Mouse (Mus musculus) ES-Bruce4 (cell line): ENCODE measurements around the gene Fuz. TPM values are rescaled to one million over a fixed set of nuclear protein-coding genes. Genes with fewer than 3 reads are reported as not detected.

Source experiments
- H3K27ac ChIP-seq: 2 replicates; pipeline ENCODE4 v1.5.1; 2012; ENCODE audit warnings: low read length, inconsistent platforms; ENCODE audit not compliant: insufficient read depth
- H3K27me3 ChIP-seq: 2 replicates; pipeline ENCODE4 v1.6.1; 2012; ENCODE audit warnings: mild to moderate bottlenecking, low read length, inconsistent platforms; ENCODE audit not compliant: control insufficient read depth, poor library complexity, insufficient read depth, severe bottlenecking
- H3K36me3 ChIP-seq: 2 replicates; pipeline ENCODE4 v1.6.1; 2012; ENCODE audit warnings: inconsistent platforms, mild to moderate bottlenecking, low read length, moderate library complexity; ENCODE audit not compliant: control insufficient read depth, poor library complexity, insufficient read depth, severe bottlenecking
- H3K4me1 ChIP-seq: one replicate; pipeline ENCODE4 v1.8.1; 2011; ENCODE audit warnings: low read length; ENCODE audit not compliant: control insufficient read depth, insufficient read depth
- H3K4me3 ChIP-seq: 2 replicates; pipeline ENCODE4 v1.5.1; 2011; ENCODE audit warnings: low read depth, mild to moderate bottlenecking, low read length
- H3K9ac ChIP-seq: 2 replicates; pipeline ENCODE4 v1.6.1; 2012; ENCODE audit warnings: low read depth, mild to moderate bottlenecking, inconsistent platforms; ENCODE audit not compliant: poor library complexity, severe bottlenecking
- H3K9me3 ChIP-seq: replicated peaks from 2 replicates; pipeline ENCODE4 v1.6.1; 2012; ENCODE audit warnings: mild to moderate bottlenecking, low read length, inconsistent platforms; ENCODE audit not compliant: control insufficient read depth, poor library complexity, insufficient read depth, severe bottlenecking
- CTCF ChIP-seq: IDR thresholded peaks from one replicate; pipeline ENCODE4 v1.8.1; 2011; ENCODE audit warnings: low read depth, low read length
- EP300 ChIP-seq: IDR thresholded peaks from 2 replicates; pipeline ENCODE4 v1.6.1; 2011; ENCODE audit warnings: low read depth, low read length; ENCODE audit not compliant: insufficient read depth
- POLR2A ChIP-seq: IDR thresholded peaks from one replicate; pipeline ENCODE4 v1.8.1; 2011; ENCODE audit warnings: low read length; ENCODE audit not compliant: insufficient read depth
- polyA plus RNA-seq: library from polyadenylated mRNA; stranded (reverse); fragments of >200 nt; gene quantifications from 2 replicates; pipeline ENCODE4 v1.2.4, GENCODE M21; 2011; ENCODE audit warnings: low read depth; ENCODE audit not compliant: missing spikeins, insufficient read depth, insufficient read length

Gene Fuz
- polyA plus RNA-seq, 1 experiment, result 15.5 TPM

DNA sequence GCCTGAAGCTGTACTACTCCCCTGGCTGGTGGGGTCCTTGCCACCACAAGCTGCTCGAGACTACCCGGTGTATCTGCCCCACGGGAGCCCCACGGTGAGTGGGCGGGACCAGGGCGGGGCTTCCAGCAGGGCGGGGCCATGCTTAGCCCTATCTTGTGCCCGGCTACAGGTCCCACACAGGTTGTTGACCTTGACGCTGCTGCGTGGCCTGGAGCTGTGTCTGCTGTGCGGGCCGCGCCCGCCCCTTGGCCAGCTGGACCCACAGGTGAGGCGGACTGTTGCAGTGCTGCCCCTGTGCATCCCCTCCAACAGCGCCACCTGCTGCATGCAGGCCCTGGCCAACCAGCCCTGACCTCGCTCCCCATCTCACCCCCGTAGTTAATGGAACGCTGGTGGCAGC lies 2.7 kb downstream of the Fuz start:
- TF ChIP-seq POLR2A (no peak), EP300 (0 out of 2 replicates have a peak, but pooled peaks have one; percentile 58), CTCF (peak; percentile 86)
- Histone ChIP-seq H3K9ac (no peak overlapping the region), H3K27me3 (no peaks in the 10 kb centered on the region), H3K36me3 (no peaks in the 10 kb centered on the region), H3K27ac (peak overlapping the region; percentile 24), H3K9me3 (no peaks in the 10 kb centered on the region), H3K4me1 (no peaks in the 10 kb centered on the region), H3K4me3 (peak overlapping the region; percentile 3; the same call in 1 of the 2 replicates)

DNA sequence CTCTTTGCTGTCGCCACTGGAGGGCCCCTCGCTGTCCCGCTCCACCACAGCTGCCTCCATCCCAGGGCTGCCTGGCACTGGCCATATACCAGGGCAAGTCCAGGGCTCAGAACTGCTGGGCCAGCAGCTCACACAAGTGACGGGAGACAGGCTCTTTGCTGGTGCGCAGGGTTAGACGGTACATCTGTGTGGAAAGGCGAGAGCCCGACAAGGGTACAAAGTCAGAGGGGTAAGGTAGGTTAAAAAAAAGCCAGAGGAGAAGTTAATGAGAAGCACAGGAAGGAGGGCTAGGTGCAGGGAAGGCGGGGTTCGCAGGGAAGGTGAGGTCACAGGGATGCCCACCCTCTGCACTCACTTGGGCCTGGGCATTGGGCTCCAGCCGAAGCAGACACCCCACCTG lies 4.8 kb downstream of the Fuz start:
- no peaks in the 10 kb centered on the region for H3K4me1 ChIP-seq
- TF ChIP-seq POLR2A (no peak), EP300 (no peak), CTCF (no peak)
- H3K36me3 ChIP-seq, result no peaks in the 10 kb centered on the region
- no peaks in the 10 kb centered on the region for H3K9me3 ChIP-seq
- H3K27me3 ChIP-seq, result no peaks in the 10 kb centered on the region
- no peak overlapping the region for H3K4me3 ChIP-seq
- H3K27ac ChIP-seq, result no peak overlapping the region
- H3K9ac ChIP-seq, result no peak overlapping the region

DNA sequence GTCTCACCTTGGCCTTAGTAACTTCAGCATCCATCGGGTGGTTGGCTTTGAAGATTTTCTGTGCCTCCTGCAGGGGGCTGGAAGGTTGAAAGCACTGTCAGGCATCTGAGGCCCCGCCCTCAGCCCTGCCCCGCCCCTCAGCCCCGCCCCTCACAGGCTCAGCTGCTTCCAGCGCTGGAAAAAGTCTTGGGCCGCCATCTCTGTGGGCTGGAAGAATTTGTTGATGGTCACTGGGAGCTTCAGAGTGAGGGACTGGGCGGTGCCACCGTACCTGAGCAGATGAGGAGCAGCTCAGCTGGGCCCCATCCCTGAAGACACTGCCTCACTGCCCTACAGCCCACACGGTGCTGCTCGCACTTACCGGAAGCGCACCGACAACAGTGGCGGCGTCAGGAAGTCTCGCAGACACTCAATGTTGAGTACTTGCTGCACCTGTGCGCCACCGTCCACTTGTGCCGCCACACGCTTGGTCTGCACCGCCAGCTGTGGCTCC lies 5.4 kb downstream of the Fuz start:
- TF ChIP-seq CTCF (no peak), POLR2A (peak; percentile 21)
- Histone ChIP-seq H3K27ac (no peak overlapping the region), H3K4me1 (no peaks in the 10 kb centered on the region), H3K27me3 (no peaks in the 10 kb centered on the region), H3K9ac (peak overlapping the region; percentile 1; the same call in 1 of the 2 replicates), H3K36me3 (no peaks in the 10 kb centered on the region), H3K9me3 (no peaks in the 10 kb centered on the region), H3K4me3 (peak overlapping the region; percentile 59)

DNA sequence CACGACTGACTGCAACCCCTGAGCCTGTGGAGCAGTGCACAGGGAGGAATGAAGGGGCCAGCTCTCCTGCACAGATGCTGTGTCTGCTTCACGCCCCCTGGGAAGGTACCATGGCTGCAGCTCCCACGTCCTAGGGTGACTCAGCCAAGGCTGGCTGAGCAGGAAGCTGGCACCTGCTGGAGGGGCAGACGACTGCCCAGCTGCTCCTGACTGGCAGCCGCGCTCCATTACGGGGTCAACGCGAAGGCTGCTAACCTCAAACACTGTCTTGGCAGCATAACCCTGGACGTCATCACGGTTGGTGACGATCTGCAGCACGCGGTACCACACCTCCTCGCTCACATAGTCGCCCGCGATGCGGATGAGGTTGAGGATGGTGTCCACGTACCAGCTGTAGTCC lies 9.6 kb downstream of the Fuz start:
- H3K27me3 ChIP-seq, result no peaks in the 10 kb centered on the region
- no peaks in the 10 kb centered on the region for H3K9me3 ChIP-seq
- 0 out of 2 replicates have a peak, but pooled peaks cover 2% of the 10 kb centered on the region for H3K36me3 ChIP-seq
- no peak for TF ChIP-seq CTCF
- TF ChIP-seq POLR2A, result no peak
- TF ChIP-seq EP300, result no peak
- H3K9ac ChIP-seq, result no peak overlapping the region
- H3K27ac ChIP-seq, result no peak overlapping the region
- no peak overlapping the region for H3K4me3 ChIP-seq
- no peaks in the 10 kb centered on the region for H3K4me1 ChIP-seq

DNA sequence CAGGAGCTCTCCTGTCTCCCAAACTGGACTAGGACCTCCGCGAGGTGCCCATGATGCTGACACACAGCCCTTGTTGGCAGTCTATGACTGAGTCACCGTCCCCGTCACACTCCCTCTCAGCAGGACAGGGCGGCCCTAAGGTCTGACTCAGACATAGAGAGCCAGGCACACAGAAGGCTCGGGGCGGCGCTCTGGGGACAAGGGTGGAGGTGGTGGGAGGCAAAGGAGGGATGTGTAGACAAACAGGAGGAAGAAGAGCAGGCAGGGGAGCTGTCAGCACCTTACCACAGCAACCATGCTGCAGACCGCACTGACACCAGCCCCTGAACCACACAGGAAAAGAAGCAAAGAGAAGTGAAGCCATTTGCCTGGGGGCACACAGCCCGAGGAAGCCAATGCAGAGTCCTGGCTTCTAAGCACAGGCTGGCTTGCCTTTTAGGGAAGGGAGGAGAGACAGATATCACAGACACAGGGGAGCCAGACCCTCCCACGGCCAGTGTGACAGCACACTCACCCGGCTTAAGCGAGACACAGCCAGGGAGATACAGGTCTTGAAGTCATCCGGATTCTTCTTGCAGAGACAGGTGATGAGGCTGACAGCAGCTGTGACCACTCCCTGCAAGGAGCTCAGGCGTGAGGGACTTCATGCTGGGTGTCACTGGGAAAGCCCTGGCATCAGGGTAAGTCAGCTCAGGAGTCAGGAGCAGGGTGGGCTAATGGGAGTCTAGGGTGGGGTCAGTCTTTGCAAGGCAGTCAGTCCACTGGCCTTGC lies 13.0 kb downstream of the Fuz start:
- no peak overlapping the region for H3K27ac ChIP-seq
- no peaks in the 10 kb centered on the region for H3K27me3 ChIP-seq
- H3K4me1 ChIP-seq, result no peaks in the 10 kb centered on the region
- no peaks in the 10 kb centered on the region for H3K9me3 ChIP-seq
- H3K36me3 ChIP-seq, result 0 out of 2 replicates have a peak, but pooled peaks cover 2% of the 10 kb centered on the region
- TF ChIP-seq POLR2A (no peak), EP300 (no peak), CTCF (no peak)
- no peak overlapping the region for H3K4me3 ChIP-seq
- H3K9ac ChIP-seq, result no peak overlapping the region

DNA sequence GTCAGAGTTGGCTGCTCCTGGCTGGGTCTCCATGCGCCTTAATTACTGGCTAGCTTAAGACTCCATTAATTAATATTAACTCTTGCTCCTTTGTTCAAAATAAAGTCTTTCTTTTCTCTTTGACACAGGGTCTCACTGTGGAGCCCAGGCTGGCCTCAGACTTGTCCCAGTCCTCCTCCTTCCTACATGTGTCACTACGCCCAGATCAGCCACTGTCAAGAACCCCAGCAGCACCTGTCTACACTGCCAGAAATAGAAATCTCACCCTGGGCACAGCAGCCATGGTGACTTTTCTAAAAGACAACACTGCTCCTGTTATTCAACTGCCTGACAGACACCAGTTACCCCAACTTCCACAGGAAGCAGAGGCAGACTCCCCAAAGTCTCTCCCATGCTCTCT lies 18.5 kb downstream of the Fuz start:
- Histone ChIP-seq H3K9me3 (no peaks in the 10 kb centered on the region), H3K27me3 (no peaks in the 10 kb centered on the region), H3K4me1 (no peaks in the 10 kb centered on the region), H3K9ac (no peak overlapping the region), H3K36me3 (0 out of 2 replicates have a peak, but pooled peaks cover 4% of the 10 kb centered on the region), H3K27ac (no peak overlapping the region), H3K4me3 (no peak overlapping the region)
- no peak for TF ChIP-seq CTCF
